Mouse (Mus musculus) thymus, adult 2 months (tissue): ENCODE results near the gene Tmem164.

Source experiments
- CTCF ChIP-seq: fragments of 200-500 bp; IDR thresholded peaks from 2 replicates; pipeline ENCODE4 v1.5.1; 2012; ENCODE audit warnings: mild to moderate bottlenecking, control low read depth, low read length, moderate library complexity, borderline replicate concordance; ENCODE audit not compliant: control insufficient read depth, poor library complexity, insufficient read depth; ENCODE audit errors: extremely low read depth
- POLR2A ChIP-seq: fragments of 200-500 bp; IDR thresholded peaks from 2 replicates; pipeline ENCODE4 v1.6.1; 2012; ENCODE audit warnings: mild to moderate bottlenecking, low read length, control low read depth, moderate library complexity; ENCODE audit not compliant: control insufficient read depth, poor library complexity, insufficient read depth; ENCODE audit errors: extremely low read depth

- no peak for TF ChIP-seq CTCF
- no peak for TF ChIP-seq POLR2A
Measured at GRCm38 (mm10) chrX:142697545-142698204, 16.5 kb downstream of the Tmem164 start.
